Mouse (Mus musculus) liver, embryonic 14.5 days (tissue): Measurements from ENCODE around the gene Tnfsf13b.

ENCODE experiments used
- CTCF ChIP-seq: IDR thresholded peaks from 2 replicates; pipeline ENCODE4 v1.5.1; 2016; ENCODE audit warnings: antibody characterized with exemption, low read depth, control low read depth
- EP300 ChIP-seq: IDR thresholded peaks from 2 replicates; pipeline ENCODE4 v1.6.1; 2016; ENCODE audit warnings: antibody characterized with exemption, low read depth

- no peak for TF ChIP-seq CTCF
- no peak for TF ChIP-seq EP300
Measured at GRCm38 (mm10) chr8:10006986-10007659, 856 bp downstream of the Tnfsf13b start.
